Mouse (Mus musculus): ENCODE measurements around the gene Dhrs7. TPM values are rescaled to one million over a fixed set of nuclear protein-coding genes. Genes with fewer than 3 reads are reported as not detected.

Dhrs7 gene
- polyA plus RNA-seq, 1 experiment = 14.6 TPM

DNA sequence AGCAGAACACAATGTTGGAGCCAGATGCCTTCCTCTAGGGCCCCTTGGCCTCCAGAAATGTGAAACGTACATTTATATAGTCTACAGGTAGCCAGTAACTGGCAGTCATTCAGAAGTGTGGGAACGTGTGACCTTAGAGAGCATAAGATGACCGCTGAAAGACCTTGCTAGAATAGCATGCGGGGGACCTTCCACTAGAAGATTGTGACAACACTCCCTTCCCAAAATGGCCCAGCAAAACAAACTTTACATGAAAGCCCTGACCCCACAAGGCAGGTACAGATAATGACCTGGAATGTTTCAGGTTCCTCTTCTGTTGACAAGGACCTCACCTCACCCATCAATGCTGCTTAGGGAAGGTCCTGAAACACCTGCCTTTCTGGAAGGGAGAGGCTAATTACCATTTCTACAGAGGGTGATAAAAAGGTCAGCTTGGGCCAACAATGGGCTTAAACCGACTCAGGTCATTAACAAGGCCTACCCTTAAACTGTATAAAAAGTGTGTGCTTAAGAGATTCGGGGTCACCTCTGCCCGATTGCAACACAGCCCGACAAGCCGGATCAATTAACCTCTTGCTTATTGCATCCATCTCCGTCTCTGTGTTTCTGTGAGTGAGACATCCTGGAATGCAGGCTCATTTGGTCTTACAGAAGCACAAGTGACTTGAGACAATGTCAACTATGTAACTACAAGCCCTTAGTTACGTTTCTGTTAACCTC, 14.9 kb downstream of the Dhrs7 start, which contains the start of gene Gm4756:
Gene Gm4756 (minus strand): TSS at position 51 of the 720 bp plus-strand sequence.
- Histone ChIP-seq H3K4me3 (ENCODE audit: extremely low read depth, insufficient read depth, insufficient read length) (no peak within 1 kb of the TSS), H3K4me1 (ENCODE audit: control insufficient read depth, insufficient read depth, insufficient read length) (no peaks in the 10 kb centered on the region), H3K27ac (ENCODE audit: insufficient read depth, low read length) (no peak within 1 kb of the TSS), H3K27me3 (ENCODE audit: control insufficient read depth, insufficient read depth, low read length) (no peaks in the 10 kb centered on the region), H3K36me3 (ENCODE audit: control insufficient read depth, insufficient read depth, low read length) (peaks cover 9% of the 10 kb centered on the region)
- DNase-seq (ENCODE audit: low read depth in 1 of 2, low spot score in 2 of 2) = no peak
- TF ChIP-seq CTCF (IDR thresholded peaks at IDR 0.05; ENCODE audit: extremely low read depth, insufficient read depth, insufficient read length, insufficient replicate concordance) = no peak
- no peak for TF ChIP-seq POLR2A (IDR thresholded peaks at IDR 0.05; ENCODE audit: low read depth, low read length)
- 92% methylated on average over 11 of the region's 11 CpGs for WGBS

DNA sequence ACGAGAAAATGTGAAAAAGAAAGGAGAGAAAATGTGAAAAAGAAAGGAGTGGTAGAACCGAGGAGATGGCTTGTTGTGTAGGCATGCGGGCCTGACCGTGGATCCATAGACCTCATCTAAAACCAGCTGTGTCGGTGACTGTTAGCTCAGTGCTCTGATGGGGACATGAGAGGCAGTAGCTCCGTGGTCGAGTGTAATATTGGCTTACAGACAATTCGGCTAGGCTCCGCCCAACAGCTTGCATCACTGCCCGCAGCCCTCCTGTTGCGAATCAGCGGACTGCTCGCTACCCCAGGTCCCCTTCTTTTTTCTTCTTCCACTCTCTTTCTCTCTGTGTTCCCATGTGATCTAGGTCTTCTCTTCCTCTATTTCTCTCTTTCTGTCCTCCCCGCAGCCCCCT, 15.8 kb downstream of the Dhrs7 start:
- H3K27ac ChIP-seq (ENCODE audit: insufficient read depth, low read length) = no peak overlapping the region
- WGBS = 91% methylated on average over 14 of the region's 14 CpGs

GRCm38 (mm10) chr12:72638025-72638424, 26.7 kb downstream of the Dhrs7 start:
- DNase-seq (ENCODE audit: low read depth in 1 of 2, low spot score in 2 of 2) = no peak
- Histone ChIP-seq H3K4me3 (ENCODE audit: extremely low read depth, insufficient read depth, insufficient read length) (no peak overlapping the region), H3K4me1 (ENCODE audit: control insufficient read depth, insufficient read depth, insufficient read length) (no peaks in the 10 kb centered on the region), H3K36me3 (ENCODE audit: control insufficient read depth, insufficient read depth, low read length) (no peaks in the 10 kb centered on the region), H3K27me3 (ENCODE audit: control insufficient read depth, insufficient read depth, low read length) (no peaks in the 10 kb centered on the region), H3K27ac (ENCODE audit: insufficient read depth, low read length) (no peak overlapping the region)
- TF ChIP-seq CTCF (IDR thresholded peaks at IDR 0.05; ENCODE audit: extremely low read depth, insufficient read depth, insufficient read length, insufficient replicate concordance) (no peak), POLR2A (IDR thresholded peaks at IDR 0.05; ENCODE audit: low read depth, low read length) (no peak)
- WGBS = 82% methylated on average over 3 of the region's 3 CpGs

More for the DNA sequence above, 15.8 kb downstream of the Dhrs7 start:
- H3K4me1 ChIP-seq (ENCODE audit: control insufficient read depth, insufficient read depth, insufficient read length) = no peaks in the 10 kb centered on the region
- TF ChIP-seq CTCF (IDR thresholded peaks at IDR 0.05; ENCODE audit: extremely low read depth, insufficient read depth, insufficient read length, insufficient replicate concordance) (no peak), POLR2A (IDR thresholded peaks at IDR 0.05; ENCODE audit: low read depth, low read length) (no peak)
- H3K4me3 ChIP-seq (ENCODE audit: extremely low read depth, insufficient read depth, insufficient read length) = no peak overlapping the region
- H3K27me3 ChIP-seq (ENCODE audit: control insufficient read depth, insufficient read depth, low read length) = no peaks in the 10 kb centered on the region
- H3K36me3 ChIP-seq (ENCODE audit: control insufficient read depth, insufficient read depth, low read length) = peaks cover 9% of the 10 kb centered on the region
- DNase-seq (ENCODE audit: low read depth in 1 of 2, low spot score in 2 of 2) = no peak

GRCm38 (mm10) chr12:72628751-72629150, 36.0 kb downstream of the Dhrs7 start:
- Histone ChIP-seq H3K36me3 (ENCODE audit: control insufficient read depth, insufficient read depth, low read length) (no peaks in the 10 kb centered on the region), H3K4me1 (ENCODE audit: control insufficient read depth, insufficient read depth, insufficient read length) (no peaks in the 10 kb centered on the region), H3K27ac (ENCODE audit: insufficient read depth, low read length) (no peak overlapping the region), H3K27me3 (ENCODE audit: control insufficient read depth, insufficient read depth, low read length) (no peaks in the 10 kb centered on the region), H3K4me3 (ENCODE audit: extremely low read depth, insufficient read depth, insufficient read length) (no peak overlapping the region)
- TF ChIP-seq CTCF (IDR thresholded peaks at IDR 0.05; ENCODE audit: extremely low read depth, insufficient read depth, insufficient read length, insufficient replicate concordance) (no peak), POLR2A (IDR thresholded peaks at IDR 0.05; ENCODE audit: low read depth, low read length) (no peak)
- DNase-seq (ENCODE audit: low read depth in 1 of 2, low spot score in 2 of 2) = no peak
- 92% methylated on average over 7 of the region's 7 CpGs for WGBS

- H3K4me3 ChIP-seq (ENCODE audit: extremely low read depth, insufficient read depth, insufficient read length) = no peak overlapping the region
- H3K27ac ChIP-seq (ENCODE audit: insufficient read depth, low read length) = no peak overlapping the region
- DNase-seq (ENCODE audit: low read depth in 1 of 2, low spot score in 2 of 2) = no peak
- H3K27me3 ChIP-seq (ENCODE audit: control insufficient read depth, insufficient read depth, low read length) = no peaks in the 10 kb centered on the region
- no peak for TF ChIP-seq CTCF (IDR thresholded peaks at IDR 0.05; ENCODE audit: extremely low read depth, insufficient read depth, insufficient read length, insufficient replicate concordance)
- no peak for TF ChIP-seq POLR2A (IDR thresholded peaks at IDR 0.05; ENCODE audit: low read depth, low read length)
- no peaks in the 10 kb centered on the region for H3K4me1 ChIP-seq (ENCODE audit: control insufficient read depth, insufficient read depth, insufficient read length)
- H3K36me3 ChIP-seq (ENCODE audit: control insufficient read depth, insufficient read depth, low read length) = no peaks in the 10 kb centered on the region
- 17% methylated on average over 5 of the region's 5 CpGs for WGBS
These were observed 41.7 kb downstream of the Dhrs7 start for GRCm38 (mm10) chr12:72622853-72623496.

DNA sequence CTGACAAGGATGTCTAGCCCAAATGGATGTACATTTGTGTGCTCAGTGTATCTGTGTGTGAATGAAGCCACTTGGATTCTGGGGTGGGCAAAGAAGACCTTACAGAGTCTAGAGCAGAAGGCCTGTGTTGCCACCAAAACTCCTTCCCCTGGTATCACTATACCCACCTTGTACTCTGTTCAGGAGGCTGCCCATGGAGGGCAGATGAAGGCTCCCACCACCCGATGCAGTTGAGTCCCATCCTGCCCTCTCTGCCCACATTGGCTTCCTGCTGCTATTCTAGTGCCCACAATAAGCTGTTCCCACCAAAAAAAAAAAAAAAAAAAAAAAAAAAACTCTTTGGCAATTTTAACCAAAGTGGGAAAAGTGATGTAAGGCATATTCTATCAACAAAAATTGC, 43.3 kb downstream of the Dhrs7 start:
- Histone ChIP-seq H3K27me3 (ENCODE audit: control insufficient read depth, insufficient read depth, low read length) (no peaks in the 10 kb centered on the region), H3K36me3 (ENCODE audit: control insufficient read depth, insufficient read depth, low read length) (no peaks in the 10 kb centered on the region), H3K4me1 (ENCODE audit: control insufficient read depth, insufficient read depth, insufficient read length) (no peaks in the 10 kb centered on the region), H3K27ac (ENCODE audit: insufficient read depth, low read length) (no peak overlapping the region), H3K4me3 (ENCODE audit: extremely low read depth, insufficient read depth, insufficient read length) (no peak overlapping the region)
- TF ChIP-seq CTCF (IDR thresholded peaks at IDR 0.05; ENCODE audit: extremely low read depth, insufficient read depth, insufficient read length, insufficient replicate concordance) = no peak
- TF ChIP-seq POLR2A (IDR thresholded peaks at IDR 0.05; ENCODE audit: low read depth, low read length) = no peak
- 32% methylated on average over 1 of the region's 1 CpGs for WGBS
- DNase-seq (ENCODE audit: low read depth in 1 of 2, low spot score in 2 of 2) = no peak

DNA sequence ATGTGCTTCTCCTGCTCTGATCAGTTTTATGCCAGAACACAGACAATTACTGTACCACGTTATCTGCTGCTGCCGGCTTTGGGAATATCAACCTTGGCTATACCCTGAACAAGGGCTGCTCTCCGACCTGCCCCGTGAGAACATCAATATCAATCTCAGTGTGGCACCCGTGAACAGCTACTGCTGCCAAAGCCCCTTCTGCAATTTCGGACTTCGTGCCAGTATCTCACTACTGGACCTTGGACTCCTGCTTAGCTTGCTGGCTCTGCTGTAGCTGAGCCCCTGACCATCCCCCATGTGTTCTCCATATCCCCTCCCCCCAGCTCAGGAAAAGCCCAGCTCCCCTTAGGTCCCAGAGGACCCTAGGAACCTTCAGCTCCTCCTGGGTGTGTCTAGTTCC, 43.9 kb downstream of the Dhrs7 start:
- 95% methylated on average over 7 of the region's 7 CpGs for WGBS

More for the DNA sequence above, 43.9 kb downstream of the Dhrs7 start:
- no peaks in the 10 kb centered on the region for H3K36me3 ChIP-seq (ENCODE audit: control insufficient read depth, insufficient read depth, low read length)
- H3K4me1 ChIP-seq (ENCODE audit: control insufficient read depth, insufficient read depth, insufficient read length) = no peaks in the 10 kb centered on the region
- no peaks in the 10 kb centered on the region for H3K27me3 ChIP-seq (ENCODE audit: control insufficient read depth, insufficient read depth, low read length)
- H3K27ac ChIP-seq (ENCODE audit: insufficient read depth, low read length) = no peak overlapping the region
- TF ChIP-seq POLR2A (IDR thresholded peaks at IDR 0.05; ENCODE audit: low read depth, low read length) (no peak), CTCF (IDR thresholded peaks at IDR 0.05; ENCODE audit: extremely low read depth, insufficient read depth, insufficient read length, insufficient replicate concordance) (no peak)
- no peak overlapping the region for H3K4me3 ChIP-seq (ENCODE audit: extremely low read depth, insufficient read depth, insufficient read length)
- no peak for DNase-seq (ENCODE audit: low read depth in 1 of 2, low spot score in 2 of 2)

Measured in spleen, adult 2 months (tissue).